Mouse (Mus musculus) stomach, postnatal 0 days (tissue): Measurements from ENCODE around the gene Scube1.

Experiments
- CTCF ChIP-seq: IDR thresholded peaks from 2 replicates; pipeline ENCODE4 v1.5.1; 2016; ENCODE audit warnings: antibody characterized with exemption, low read depth, mild to moderate bottlenecking, moderate library complexity
- EP300 ChIP-seq: optimal IDR thresholded peaks from 2 replicates; pipeline ENCODE3; 2016; ENCODE audit warnings: antibody characterized with exemption

- TF ChIP-seq EP300 = no peak
- TF ChIP-seq CTCF = no peak
Observed at GRCm38 (mm10) chr15:83699834-83700592, 24.8 kb downstream of the Scube1 start.
